Mouse (Mus musculus) neural tube, embryonic 14.5 days (tissue): ENCODE data around the gene Gm20388. TPM values are rescaled to one million over a fixed set of nuclear protein-coding genes. Genes with fewer than 3 reads are reported as not detected.

Source experiments
- ATAC-seq: fragments of 200-750 bp; cut with Nextera tagmentation; 2 replicates; pipeline ENCODE4 v1.8.0; 2017; ENCODE audit warnings: low read depth, mild to moderate bottlenecking, moderate TSS enrichment, moderate library complexity
- H3K27ac ChIP-seq: fragments of 300-500 bp; sonication (generic); 2 replicates; pipeline ENCODE4 v1.5.1; 2014; ENCODE audit warnings: low read depth, mild to moderate bottlenecking, control low read depth, low read length, moderate library complexity, mixed read lengths
- H3K27me3 ChIP-seq: fragments of 300-500 bp; sonication (generic); 2 replicates; pipeline ENCODE4 v1.6.1; 2014; ENCODE audit warnings: low read length; ENCODE audit not compliant: control insufficient read depth, insufficient read depth
- H3K36me3 ChIP-seq: fragments of 300-500 bp; sonication (generic); 2 replicates; pipeline ENCODE4 v1.6.1; 2014; ENCODE audit warnings: low read length, mixed read lengths; ENCODE audit not compliant: control insufficient read depth, insufficient read depth
- H3K4me1 ChIP-seq: fragments of 300-500 bp; sonication (generic); 2 replicates; pipeline ENCODE4 v1.6.1; 2014; ENCODE audit warnings: low read length; ENCODE audit not compliant: control insufficient read depth, insufficient read depth
- H3K4me2 ChIP-seq: fragments of 300-500 bp; sonication (generic); 2 replicates; pipeline ENCODE4 v1.6.1; 2014; ENCODE audit warnings: mild to moderate bottlenecking, low read depth, low read length, control low read depth
- H3K4me3 ChIP-seq: fragments of 300-500 bp; sonication (generic); 2 replicates; pipeline ENCODE4 v1.5.1; 2014; ENCODE audit warnings: low read depth, low read length, control low read depth, mixed read lengths
- H3K9ac ChIP-seq: fragments of 300-500 bp; sonication (generic); replicated peaks from 2 replicates; pipeline ENCODE4 v1.6.1; 2014; ENCODE audit warnings: low read depth, mild to moderate bottlenecking, control low read depth, low read length, mixed read lengths
- H3K9me3 ChIP-seq: fragments of 300-500 bp; sonication (generic); 2 replicates; pipeline ENCODE4 v1.6.1; 2016; ENCODE audit warnings: low read length; ENCODE audit not compliant: control insufficient read depth
- WGBS: fragments of 180-500 bp; shearing (Covaris S2); extraction: QIAGEN DNeasy Blood & Tissue Kit; methylation state at CpG from one replicate; pipeline ENCODE4 v1.1.7; 2014; 5-methylcytosine and 5-hydroxymethylcytosine counted together
- polyA plus RNA-seq: library from polyadenylated mRNA; unstranded; fragments of >200 nt; fragmentation: Nextera tagmentation; extraction: Ambion mirVana; gene quantifications from 2 replicates; pipeline ENCODE4 v1.2.1, GENCODE M21; 2014

Gm20388 gene
- polyA plus RNA-seq, 1 experiment from 2014 or later: 10.3 TPM

- Histone ChIP-seq H3K4me1 (peaks cover 4% of the 10 kb centered on the region; the same call in 1 of the 2 replicates), H3K4me2 (no peak overlapping the region), H3K4me3 (no peak overlapping the region), H3K27ac (no peak overlapping the region), H3K36me3 (no peaks in the 10 kb centered on the region), H3K9me3 (no peaks in the 10 kb centered on the region), H3K9ac (no peak overlapping the region), H3K27me3 (no peaks in the 10 kb centered on the region)
- peak; percentile 54; the same call in 1 of the 2 replicates for ATAC-seq
- WGBS: 43% methylated on average over 24 of the region's 24 CpGs
Observed at GRCm38 (mm10) chr8:122296173-122297001, 2385.7 kb downstream of the Gm20388 start.

GRCm38 (mm10) chr8:122299581-122300254 is 2389.1 kb downstream of the Gm20388 start:
- Histone ChIP-seq H3K9ac (no peak overlapping the region), H3K4me3 (no peak overlapping the region), H3K27ac (no peak overlapping the region), H3K27me3 (no peaks in the 10 kb centered on the region), H3K9me3 (no peaks in the 10 kb centered on the region), H3K4me2 (no peak overlapping the region), H3K36me3 (no peaks in the 10 kb centered on the region), H3K4me1 (no peaks in the 10 kb centered on the region; the same call in 1 of the 2 replicates)
- 72% methylated on average over 16 of the region's 16 CpGs for WGBS
- no peak for ATAC-seq

DNA sequence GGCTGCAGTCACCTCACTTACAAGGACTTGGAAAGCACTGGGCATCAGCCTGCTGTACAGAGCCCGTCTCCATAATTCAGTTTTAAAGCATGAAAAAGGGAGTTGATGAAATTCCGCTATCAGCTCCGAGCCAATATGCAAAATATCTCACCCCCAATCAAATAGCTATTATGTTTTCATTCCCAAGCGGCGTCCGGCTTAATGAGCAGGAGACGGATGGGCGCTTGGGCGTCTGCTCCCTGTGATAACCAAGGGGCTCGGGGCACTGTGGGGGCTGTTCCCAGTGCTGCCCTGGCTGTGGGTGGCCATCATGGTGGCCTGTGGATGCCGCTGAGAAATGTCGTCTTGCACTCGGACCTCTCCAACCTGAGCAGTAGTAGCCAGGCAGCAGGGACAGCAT is 2390.4 kb downstream of the Gm20388 start:
- H3K27me3 ChIP-seq: no peaks in the 10 kb centered on the region
- no peak overlapping the region for H3K4me3 ChIP-seq
- H3K4me2 ChIP-seq: no peak overlapping the region
- H3K9ac ChIP-seq: no peak overlapping the region
- H3K9me3 ChIP-seq: no peaks in the 10 kb centered on the region
- H3K36me3 ChIP-seq: no peaks in the 10 kb centered on the region
- H3K4me1 ChIP-seq: no peaks in the 10 kb centered on the region; the same call in 1 of the 2 replicates
- no peak for ATAC-seq
- no peak overlapping the region for H3K27ac ChIP-seq
- 50% methylated on average over 13 of the region's 13 CpGs for WGBS

- WGBS: 85% methylated on average over 5 of the region's 5 CpGs
- Histone ChIP-seq H3K4me1 (peaks cover 5% of the 10 kb centered on the region), H3K4me2 (no peak overlapping the region), H3K27me3 (no peaks in the 10 kb centered on the region), H3K4me3 (no peak overlapping the region), H3K9ac (no peak overlapping the region), H3K27ac (no peak overlapping the region), H3K9me3 (no peaks in the 10 kb centered on the region), H3K36me3 (no peaks in the 10 kb centered on the region)
- ATAC-seq: no peak
Observed at GRCm38 (mm10) chr8:122301866-122302265, 2391.2 kb downstream of the Gm20388 start.

DNA sequence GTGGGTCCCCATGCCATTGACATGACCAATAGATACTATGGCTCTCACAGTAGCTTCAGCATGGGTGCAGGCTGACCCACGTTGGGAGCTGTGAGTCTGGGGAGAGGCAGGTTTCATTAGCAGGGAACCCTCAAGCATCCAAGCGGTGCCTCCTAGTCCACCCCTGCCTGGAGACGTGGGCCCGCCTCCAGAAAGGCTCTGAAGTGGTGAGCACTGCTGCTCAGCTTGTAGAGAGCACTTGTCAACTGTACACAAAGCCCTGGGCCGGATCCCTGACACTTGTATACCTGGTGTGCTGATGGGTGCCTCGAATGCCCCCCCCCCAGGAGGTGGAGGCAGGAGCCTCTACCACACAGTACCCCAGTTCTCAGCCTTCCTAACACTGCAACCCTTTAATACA is 2392.8 kb downstream of the Gm20388 start:
- Histone ChIP-seq H3K27me3 (no peaks in the 10 kb centered on the region), H3K36me3 (no peaks in the 10 kb centered on the region), H3K4me2 (no peak overlapping the region), H3K9me3 (no peaks in the 10 kb centered on the region), H3K9ac (no peak overlapping the region), H3K4me3 (no peak overlapping the region), H3K4me1 (peaks cover 5% of the 10 kb centered on the region), H3K27ac (no peak overlapping the region)
- ATAC-seq: no peak
- 81% methylated on average over 6 of the region's 6 CpGs for WGBS

- no peaks in the 10 kb centered on the region for H3K27me3 ChIP-seq
- H3K36me3 ChIP-seq: no peaks in the 10 kb centered on the region
- no peak overlapping the region for H3K27ac ChIP-seq
- peaks cover 5% of the 10 kb centered on the region for H3K4me1 ChIP-seq
- H3K9ac ChIP-seq: no peak overlapping the region
- ATAC-seq: no peak
- 13% methylated on average over 3 of the region's 3 CpGs for WGBS
- H3K9me3 ChIP-seq: no peaks in the 10 kb centered on the region
- no peak overlapping the region for H3K4me3 ChIP-seq
- no peak overlapping the region for H3K4me2 ChIP-seq
Observed at GRCm38 (mm10) chr8:122304058-122304457, 2393.4 kb downstream of the Gm20388 start.

DNA sequence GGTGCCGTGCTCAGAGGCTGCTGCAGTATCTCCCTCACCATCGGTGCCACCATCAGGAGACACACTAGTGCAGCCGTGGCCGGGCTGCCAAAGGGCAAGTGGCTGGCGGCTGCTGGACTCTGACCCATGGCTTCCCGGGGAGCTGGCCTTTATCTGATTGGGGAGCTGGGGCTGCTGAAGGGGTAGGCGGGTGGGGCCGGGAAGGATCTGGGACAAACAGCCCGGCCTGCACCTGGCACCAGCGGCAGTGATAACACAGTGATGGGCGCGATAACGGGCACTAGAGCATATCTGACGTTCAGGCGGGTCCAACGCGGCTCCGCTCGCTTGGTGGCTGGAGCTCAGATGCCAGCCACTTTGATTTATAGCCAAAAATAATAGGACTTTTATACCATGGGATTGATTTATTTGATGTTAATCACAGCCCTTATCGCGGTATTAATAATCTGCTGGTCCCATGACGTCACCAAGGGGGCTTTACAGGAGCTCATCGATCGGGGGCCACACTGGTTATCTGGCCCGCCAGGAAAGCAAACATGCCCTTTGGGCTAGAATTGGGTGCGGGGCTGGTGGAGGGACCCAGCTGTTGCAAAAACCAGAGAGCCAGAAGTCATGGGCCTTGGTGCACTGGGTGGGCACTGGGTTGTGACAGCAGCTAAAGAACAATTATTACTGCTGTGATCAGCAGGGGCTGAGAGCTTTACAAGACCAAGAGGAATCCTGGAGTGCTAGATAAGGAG is 2396.2 kb downstream of the Gm20388 start:
- Histone ChIP-seq H3K27me3 (no peaks in the 10 kb centered on the region), H3K4me3 (no peak overlapping the region), H3K9me3 (no peaks in the 10 kb centered on the region), H3K36me3 (no peaks in the 10 kb centered on the region), H3K9ac (0 out of 2 replicates have a peak overlapping the region, but pooled peaks have one; percentile 7), H3K27ac (peak overlapping the region; percentile 22; the same call in 1 of the 2 replicates), H3K4me2 (no peak overlapping the region), H3K4me1 (peaks cover 5% of the 10 kb centered on the region)
- 57% methylated on average over 26 of the region's 26 CpGs for whole genome bisulfite sequencing
- no peak for ATAC-seq

GRCm38 (mm10) chr8:122307836-122308235 is 2397.2 kb downstream of the Gm20388 start:
- no peaks in the 10 kb centered on the region for H3K27me3 ChIP-seq
- 56% methylated on average over 8 of the region's 8 CpGs for WGBS
- no peak overlapping the region for H3K4me2 ChIP-seq
- no peaks in the 10 kb centered on the region for H3K36me3 ChIP-seq
- H3K4me1 ChIP-seq: peaks cover 5% of the 10 kb centered on the region
- no peak for ATAC-seq
- no peak overlapping the region for H3K9ac ChIP-seq
- no peaks in the 10 kb centered on the region for H3K9me3 ChIP-seq
- no peak overlapping the region for H3K4me3 ChIP-seq
- no peak overlapping the region for H3K27ac ChIP-seq
